Mouse (Mus musculus) liver, postnatal 0 days (tissue): ENCODE measurements at regions not wholly inside any gene's neighbourhood (a gene's known extent, or its start where the extent isn't known, plus 50 kb on each side); places are given as distances from the start of the nearest gene placed in this dataset.

Source experiments
- CTCF ChIP-seq: sonication (generic); IDR thresholded peaks from 2 replicates; pipeline ENCODE4 v1.5.1; 2016; ENCODE audit warnings: antibody characterized with exemption, low read depth
- EP300 ChIP-seq: IDR thresholded peaks from 2 replicates; pipeline ENCODE4 v1.6.1; 2016; ENCODE audit warnings: antibody characterized with exemption, low read depth, mild to moderate bottlenecking

DNA sequence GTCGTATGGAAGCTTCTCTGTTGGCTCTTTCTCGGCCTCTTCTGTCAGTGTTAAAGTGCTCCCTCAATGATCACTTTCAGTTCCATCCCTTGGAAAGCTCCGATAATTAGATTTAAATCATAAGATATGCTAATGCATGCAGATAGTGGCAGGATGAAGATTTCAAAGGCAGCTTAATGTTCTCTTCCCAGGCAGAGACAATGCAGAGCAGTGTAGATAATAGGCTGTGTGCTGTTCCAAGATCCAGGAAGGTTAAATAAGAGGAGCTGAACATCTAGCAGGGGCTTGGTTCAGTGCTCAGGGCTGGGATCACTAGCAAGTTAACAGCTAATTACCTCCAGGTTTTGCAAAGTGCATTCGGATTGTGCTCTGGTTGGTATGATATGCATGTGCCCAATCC lies 89.7 kb upstream of the A230072I06Rik start:
- TF ChIP-seq CTCF = no peak
- no peak for TF ChIP-seq EP300
